14 mouse cellular contexts compared by ENCODE assay signal in genomic region chr9:100462098-100462497, GRCm38 (mm10). TPM values are rescaled to one million over a fixed set of nuclear protein-coding genes. Genes with fewer than 3 reads are reported as not detected.
DNase-seq lines count a peak whose midpoint lies in the region; ATAC-seq and TF ChIP-seq lines count a peak whose summit lies in the region.
"Had no signal": no experiment of that assay in that cellular context is flagged by ENCODE, and none has a peak within 500 bp of the region (broad histone marks: within the 10 kb centered on the region; RNA-seq: fewer than 3 reads in every experiment).

No protein-coding gene starts in this region.

- 62% methylated on average over 4 of the region's 4 CpGs for whole genome bisulfite sequencing in spleen, adult 2 months
- WGBS in midbrain, embryonic 16.5 days = 95% methylated on average over 4 of the region's 4 CpGs

- no peak for ATAC-seq in midbrain, embryonic 16.5 days
- no peak for ATAC-seq in erythroid progenitor cell, adult 5-6 weeks (replicated peaks; ENCODE audit: low FRiP score, poor library complexity, severe bottlenecking)
- ATAC-seq: intestine, postnatal 0 days had no signal

- peak; percentile 96 for DNase-seq in heart, adult 11 months
- DNase-seq in heart, postnatal 25 days (ENCODE audit: low spot score) = no peak
- DNase-seq in spleen, adult 2 months (ENCODE audit: low read depth in 1 of 2, low spot score in 2 of 2) = peak in 1 of 2 experiments; percentile 28
- DNase-seq in spleen, postnatal 4 days (ENCODE audit: low spot score in 2 of 2) = no peak
- DNase-seq in induced T-regulatory cell, adult 2 months (ENCODE audit: low read depth) = peak; percentile 81
- peak; percentile 47 for DNase-seq in thymus, postnatal 25 days
- DNase-seq: adrenal gland, adult 8-10 months; liver had no signal

- no peak for TF ChIP-seq POLR2A in spleen, adult 2 months (IDR thresholded peaks at IDR 0.05; ENCODE audit: low read depth, low read length)

- H3K4me3 ChIP-seq in spleen, adult 2 months (ENCODE audit: extremely low read depth, insufficient read depth, insufficient read length) = no peak overlapping the region
- no peak overlapping the region for H3K4me3 ChIP-seq in midbrain, embryonic 16.5 days (ENCODE audit: low read depth, low read length)
- H3K4me3 ChIP-seq: forebrain, embryonic 13.5 days; left cerebral cortex, adult 2 months had no signal

- H3K9me3 ChIP-seq in midbrain, embryonic 16.5 days (replicated peaks; ENCODE audit: control insufficient read depth, low read length, poor library complexity, severe bottlenecking) = no peaks in the 10 kb centered on the region
- H3K9me3 ChIP-seq: forebrain, embryonic 13.5 days had no signal

- H3K36me3 ChIP-seq in spleen, adult 2 months (ENCODE audit: control insufficient read depth, insufficient read depth, low read length) = 0 out of 2 replicates have a peak, but pooled peaks cover 2% of the 10 kb centered on the region
- no peaks in the 10 kb centered on the region for H3K36me3 ChIP-seq in midbrain, embryonic 16.5 days (ENCODE audit: control insufficient read depth, insufficient read depth, low read length)

- peaks cover 16% of the 10 kb centered on the region; the same call in 1 of the 2 replicates for H3K4me1 ChIP-seq in spleen, adult 2 months (ENCODE audit: control insufficient read depth, insufficient read depth, insufficient read length)
- H3K4me1 ChIP-seq in midbrain, embryonic 16.5 days (ENCODE audit: control insufficient read depth, insufficient read depth, low read length) = no peaks in the 10 kb centered on the region

- no peaks in the 10 kb centered on the region for H3K27me3 ChIP-seq in spleen, adult 2 months (ENCODE audit: control insufficient read depth, insufficient read depth, low read length)
- no peaks in the 10 kb centered on the region for H3K27me3 ChIP-seq in midbrain, embryonic 16.5 days (ENCODE audit: control insufficient read depth, insufficient read depth, low read depth, low read length)
- H3K27me3 ChIP-seq: forebrain, embryonic 13.5 days; Patski had no signal

- TF ChIP-seq CTCF in spleen, adult 2 months (IDR thresholded peaks at IDR 0.05; ENCODE audit: extremely low read depth, insufficient read depth, insufficient read length, insufficient replicate concordance) = no peak

- intact Hi-C loops in heart, postnatal 25 days (cut with DNase I) = no loop called here

- no peak overlapping the region for H3K9ac ChIP-seq in midbrain, embryonic 16.5 days (ENCODE audit: low read depth, low read length)
- H3K9ac ChIP-seq: forebrain, embryonic 13.5 days had no signal

- H3K27ac ChIP-seq in spleen, adult 2 months (ENCODE audit: insufficient read depth, low read length) = peak overlapping the region; percentile 72
- H3K27ac ChIP-seq in midbrain, embryonic 16.5 days (ENCODE audit: low read length) = no peak overlapping the region
- H3K27ac ChIP-seq: forebrain, embryonic 13.5 days; left cerebral cortex, adult 2 months had no signal

- H3K4me2 ChIP-seq in midbrain, embryonic 16.5 days (ENCODE audit: low read length) = no peak overlapping the region
- H3K4me2 ChIP-seq: forebrain, embryonic 13.5 days had no signal

RNA-seq across cellular contexts. Expression of gene Il20rb, which starts 24.5 kb away (rescaled TPM):
- total RNA-seq in heart, postnatal 25 days (2021) = 1 to 10 TPM in 1 of 2 experiments, under 1 TPM in 1; 0.87 to 1.0 TPM
- polyA plus RNA-seq in spleen, adult 2 months (2012; rRNA removed) = 0.68 and 1.2 TPM in 2 replicates
- 0.16 and 0.32 TPM in 2 replicates for polyA plus RNA-seq in midbrain, embryonic 16.5 days (2015; fragmentation: Nextera tagmentation; extraction: Ambion mirVana)
- not detected in 2 replicates for total RNA-seq in erythroid progenitor cell, adult 5-6 weeks (2015; ENCODE audit: low replicate concordance)
- total RNA-seq in erythroid progenitor cell, adult 5-6 weeks (2017; ENCODE audit: low replicate concordance) = 0.64 TPM in 1 of 2 replicates, not detected in the other

Comparison
In these comparisons a context has a peak if more than half of its experiments do, and no peak if none do; other contexts are left out.
1. DNase-seq: peak in heart, adult 11 months (single experiment), induced T-regulatory cell, adult 2 months (single experiment) and thymus, postnatal 25 days (single experiment); none in heart, postnatal 25 days (single experiment) and spleen, postnatal 4 days (0 of 2).